Mouse (Mus musculus): ENCODE measurements at regions not wholly inside any gene's neighbourhood (a gene's known extent, or its start where the extent isn't known, plus 50 kb on each side); places are given as distances from the start of the nearest gene placed in this dataset.

- no peak overlapping the region for H3K27ac ChIP-seq
- peaks cover 15% of the 10 kb centered on the region for H3K27me3 ChIP-seq (ENCODE audit: insufficient read depth, poor library complexity, severe bottlenecking)
- DNase-seq (ENCODE audit: low spot score) = no peak
- no peak overlapping the region for H3K4me3 ChIP-seq
- H3K36me3 ChIP-seq = no peaks in the 10 kb centered on the region
- peaks cover 7% of the 10 kb centered on the region; the same call in 1 of the 2 replicates for H3K4me1 ChIP-seq
- WGBS = 5% methylated on average over 5 of the region's 5 CpGs
- no peaks in the 10 kb centered on the region for H3K9me3 ChIP-seq
Observed at GRCm38 (mm10) chr3:35027898-35028297, 377.7 kb downstream of the Sox2 start.

- Histone ChIP-seq H3K36me3 (no peaks in the 10 kb centered on the region), H3K4me1 (peaks cover 7% of the 10 kb centered on the region; the same call in 1 of the 2 replicates), H3K9me3 (no peaks in the 10 kb centered on the region), H3K4me3 (no peak overlapping the region), H3K27ac (no peak overlapping the region), H3K27me3 (ENCODE audit: insufficient read depth, poor library complexity, severe bottlenecking) (peaks cover 15% of the 10 kb centered on the region)
- DNase-seq (ENCODE audit: low spot score) = no peak
- WGBS = 83% methylated on average over 8 of the region's 8 CpGs
Observed at GRCm38 (mm10) chr3:35029924-35030323, 379.7 kb downstream of the Sox2 start.

- peaks cover 15% of the 10 kb centered on the region for H3K27me3 ChIP-seq (ENCODE audit: insufficient read depth, poor library complexity, severe bottlenecking)
- DNase-seq (ENCODE audit: low spot score) = no peak
- 0 out of 2 replicates have a peak, but pooled peaks cover 7% of the 10 kb centered on the region for H3K4me1 ChIP-seq
- 88% methylated on average over 8 of the region's 8 CpGs for WGBS
- no peak overlapping the region for H3K27ac ChIP-seq
- H3K36me3 ChIP-seq = no peaks in the 10 kb centered on the region
- no peaks in the 10 kb centered on the region for H3K9me3 ChIP-seq
- H3K4me3 ChIP-seq = no peak overlapping the region
Observed at GRCm38 (mm10) chr3:35033587-35033986, 383.4 kb downstream of the Sox2 start.

- H3K27me3 ChIP-seq (ENCODE audit: insufficient read depth, poor library complexity, severe bottlenecking) = no peaks in the 10 kb centered on the region
- 0 out of 2 replicates have a peak, but pooled peaks cover 7% of the 10 kb centered on the region for H3K4me1 ChIP-seq
- no peaks in the 10 kb centered on the region for H3K9me3 ChIP-seq
- WGBS = 87% methylated on average over 7 of the region's 7 CpGs
- no peak overlapping the region for H3K4me3 ChIP-seq
- no peak for DNase-seq (ENCODE audit: low spot score)
- no peak overlapping the region for H3K27ac ChIP-seq
- H3K36me3 ChIP-seq = no peaks in the 10 kb centered on the region
Observed at GRCm38 (mm10) chr3:35035234-35035633, 385.0 kb downstream of the Sox2 start.

- DNase-seq (ENCODE audit: low spot score) = no peak
- H3K4me1 ChIP-seq = no peaks in the 10 kb centered on the region
- H3K27ac ChIP-seq = no peak overlapping the region
- no peaks in the 10 kb centered on the region; the same call in 1 of the 2 replicates for H3K27me3 ChIP-seq (ENCODE audit: insufficient read depth, poor library complexity, severe bottlenecking)
- no peaks in the 10 kb centered on the region for H3K9me3 ChIP-seq
- no peak overlapping the region for H3K4me3 ChIP-seq
- WGBS = 84% methylated on average over 2 of the region's 2 CpGs
- no peaks in the 10 kb centered on the region for H3K36me3 ChIP-seq
Observed at GRCm38 (mm10) chr3:35043705-35044104, 393.5 kb downstream of the Sox2 start.

GRCm38 (mm10) chr3:35059438-35059837 lies 409.2 kb downstream of the Sox2 start:
- Histone ChIP-seq H3K27me3 (ENCODE audit: insufficient read depth, poor library complexity, severe bottlenecking) (peaks cover 13% of the 10 kb centered on the region; the same call in 1 of the 2 replicates), H3K4me3 (no peak overlapping the region), H3K36me3 (no peaks in the 10 kb centered on the region), H3K9me3 (no peaks in the 10 kb centered on the region), H3K27ac (no peak overlapping the region), H3K4me1 (peaks cover 8% of the 10 kb centered on the region)
- no peak for DNase-seq (ENCODE audit: low spot score)
- 50% methylated on average over 4 of the region's 4 CpGs for WGBS

- WGBS = 24% methylated on average over 10 of the region's 10 CpGs
- no peaks in the 10 kb centered on the region for H3K9me3 ChIP-seq
- no peak overlapping the region for H3K27ac ChIP-seq
- DNase-seq (ENCODE audit: low spot score) = no peak
- peak overlapping the region; percentile 35; the same call in 1 of the 2 replicates for H3K4me3 ChIP-seq
- H3K4me1 ChIP-seq = peaks cover 8% of the 10 kb centered on the region
- peaks cover 13% of the 10 kb centered on the region; the same call in 1 of the 2 replicates for H3K27me3 ChIP-seq (ENCODE audit: insufficient read depth, poor library complexity, severe bottlenecking)
- H3K36me3 ChIP-seq = no peaks in the 10 kb centered on the region
Observed at GRCm38 (mm10) chr3:35060042-35060441, 409.8 kb downstream of the Sox2 start.

GRCm38 (mm10) chr3:35066824-35067223 lies 416.6 kb downstream of the Sox2 start:
- WGBS = 76% methylated on average over 9 of the region's 9 CpGs
- H3K4me3 ChIP-seq = no peak overlapping the region
- H3K4me1 ChIP-seq = no peaks in the 10 kb centered on the region; the same call in 1 of the 2 replicates
- DNase-seq (ENCODE audit: low spot score) = no peak
- no peak overlapping the region for H3K27ac ChIP-seq
- no peaks in the 10 kb centered on the region for H3K36me3 ChIP-seq
- H3K27me3 ChIP-seq (ENCODE audit: insufficient read depth, poor library complexity, severe bottlenecking) = 0 out of 2 replicates have a peak, but pooled peaks cover 3% of the 10 kb centered on the region
- H3K9me3 ChIP-seq = no peaks in the 10 kb centered on the region

- H3K27me3 ChIP-seq (ENCODE audit: insufficient read depth, poor library complexity, severe bottlenecking) = no peaks in the 10 kb centered on the region
- H3K36me3 ChIP-seq = no peaks in the 10 kb centered on the region
- no peak overlapping the region for H3K27ac ChIP-seq
- no peaks in the 10 kb centered on the region for H3K9me3 ChIP-seq
- no peak overlapping the region for H3K4me3 ChIP-seq
- DNase-seq (ENCODE audit: low spot score) = no peak
- H3K4me1 ChIP-seq = no peaks in the 10 kb centered on the region; the same call in 1 of the 2 replicates
- WGBS = 82% methylated on average over 8 of the region's 8 CpGs
Observed at GRCm38 (mm10) chr3:35068586-35068985, 418.4 kb downstream of the Sox2 start.

- no peak for DNase-seq (ENCODE audit: low spot score)
- H3K36me3 ChIP-seq = no peaks in the 10 kb centered on the region
- H3K27ac ChIP-seq = no peak overlapping the region
- H3K27me3 ChIP-seq (ENCODE audit: insufficient read depth, poor library complexity, severe bottlenecking) = no peaks in the 10 kb centered on the region
- no peak overlapping the region for H3K4me3 ChIP-seq
- H3K9me3 ChIP-seq = no peaks in the 10 kb centered on the region
- 78% methylated on average over 2 of the region's 2 CpGs for WGBS
- no peaks in the 10 kb centered on the region; the same call in 1 of the 2 replicates for H3K4me1 ChIP-seq
Observed at GRCm38 (mm10) chr3:35071046-35071445, 420.8 kb downstream of the Sox2 start.

GRCm38 (mm10) chr3:35079887-35080286 lies 429.7 kb downstream of the Sox2 start:
- Histone ChIP-seq H3K9me3 (no peaks in the 10 kb centered on the region), H3K27me3 (ENCODE audit: insufficient read depth, poor library complexity, severe bottlenecking) (no peaks in the 10 kb centered on the region; the same call in 1 of the 2 replicates), H3K4me1 (peaks cover 5% of the 10 kb centered on the region; the same call in 1 of the 2 replicates), H3K4me3 (no peak overlapping the region), H3K36me3 (no peaks in the 10 kb centered on the region), H3K27ac (no peak overlapping the region)
- WGBS = 59% methylated on average over 5 of the region's 5 CpGs
- DNase-seq (ENCODE audit: low spot score) = no peak

GRCm38 (mm10) chr3:35084091-35084867 lies 434.1 kb downstream of the Sox2 start:
- peaks cover 5% of the 10 kb centered on the region; the same call in 1 of the 2 replicates for H3K4me1 ChIP-seq
- peak; percentile 76 for DNase-seq (ENCODE audit: low spot score)
- 57% methylated on average over 11 of the region's 11 CpGs for WGBS
- H3K27ac ChIP-seq = peak overlapping the region; percentile 71
- no peak overlapping the region for H3K4me3 ChIP-seq
- H3K9me3 ChIP-seq = no peaks in the 10 kb centered on the region
- H3K27me3 ChIP-seq (ENCODE audit: insufficient read depth, poor library complexity, severe bottlenecking) = no peaks in the 10 kb centered on the region; the same call in 1 of the 2 replicates
- no peaks in the 10 kb centered on the region for H3K36me3 ChIP-seq

GRCm38 (mm10) chr3:35088241-35089080 lies 438.3 kb downstream of the Sox2 start:
- Histone ChIP-seq H3K4me3 (no peak overlapping the region), H3K4me1 (peaks cover 5% of the 10 kb centered on the region; the same call in 1 of the 2 replicates), H3K36me3 (no peaks in the 10 kb centered on the region), H3K27ac (no peak overlapping the region), H3K9me3 (no peaks in the 10 kb centered on the region), H3K27me3 (ENCODE audit: insufficient read depth, poor library complexity, severe bottlenecking) (peaks cover 8% of the 10 kb centered on the region; the same call in 1 of the 2 replicates)
- no peak for DNase-seq (ENCODE audit: low spot score)
- 73% methylated on average over 19 of the region's 19 CpGs for WGBS

Data from heart, embryonic 10.5 days (tissue).